Mouse (Mus musculus) regulatory T cell (primary cell): ENCODE results near the gene B3glct.

Experiments used
- in situ Hi-C: fragments of 300-600 bp; cut with MboI, MseI; formaldehyde crosslinking; loops from one replicate; pipeline ENCODE4 v1.15.1; 2025; ENCODE audit warnings: high pct_unique_total_duplicates

B3glct gene

DNA sequence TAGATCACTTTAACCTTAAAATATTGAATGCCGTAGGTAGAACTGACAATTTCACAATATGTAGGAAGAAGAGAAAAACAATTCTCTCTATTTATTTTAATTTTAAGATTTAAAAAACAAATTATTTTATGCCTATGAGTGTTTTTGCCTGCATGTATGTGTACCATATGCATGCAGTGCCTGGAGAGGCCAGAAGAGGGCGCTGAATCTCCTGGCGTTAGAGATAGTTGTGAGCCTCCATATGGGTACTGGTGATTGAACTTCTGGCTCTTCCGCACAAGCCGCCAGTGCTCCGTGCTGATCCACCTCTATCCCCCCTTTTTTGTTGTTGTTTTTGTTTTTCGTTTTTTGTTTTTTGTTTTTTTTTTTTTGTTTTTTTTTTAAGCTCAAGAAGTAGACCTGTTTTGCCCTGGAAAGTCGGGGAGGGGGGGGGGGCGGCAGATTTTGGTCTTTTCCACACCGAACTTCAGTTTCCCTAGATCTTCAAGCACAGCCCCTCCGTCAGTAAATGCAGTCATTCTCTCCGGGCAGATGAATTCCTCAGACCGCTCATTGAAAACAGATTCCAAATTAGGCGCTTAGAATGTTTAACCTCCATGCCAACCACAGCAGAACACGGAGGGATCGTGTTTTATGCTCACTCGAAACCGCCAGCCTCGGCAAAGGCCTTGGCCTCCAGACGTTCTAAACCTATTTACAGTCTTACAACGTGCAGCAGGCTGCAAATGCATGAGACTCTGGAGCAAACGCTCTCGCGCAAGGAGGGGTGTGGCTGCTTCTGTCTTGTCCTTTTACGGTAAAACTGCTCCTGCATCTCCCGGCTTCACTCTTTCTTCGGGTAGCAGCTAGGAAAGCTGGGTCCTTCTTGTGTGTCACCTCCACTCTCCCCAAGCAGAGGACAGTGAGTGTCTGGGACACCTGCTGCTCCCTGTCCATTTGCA is 70.9 kb downstream of the B3glct start:
- in situ Hi-C loops, result no loop called here

DNA sequence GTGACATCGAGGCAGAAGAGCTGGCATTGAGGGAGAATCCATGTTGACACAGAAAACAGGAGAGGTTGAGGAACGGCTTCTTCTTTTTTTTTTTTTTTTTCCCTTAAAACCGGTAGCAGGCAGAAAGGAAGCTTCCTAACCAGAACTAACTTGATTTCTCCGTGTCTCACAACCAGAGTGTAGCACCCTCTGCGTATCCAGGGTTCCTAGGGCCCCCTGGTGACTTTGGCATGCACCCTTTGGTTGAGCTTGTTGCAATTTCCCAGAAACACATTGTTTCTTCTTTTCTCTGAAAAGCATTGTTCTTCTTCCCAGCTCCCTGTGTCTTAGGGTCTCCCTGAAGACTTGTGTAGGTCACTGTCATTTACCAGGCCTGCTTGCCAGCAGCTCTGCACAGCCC is 73.8 kb downstream of the B3glct start:
- in situ Hi-C loops, result no loop called here

DNA sequence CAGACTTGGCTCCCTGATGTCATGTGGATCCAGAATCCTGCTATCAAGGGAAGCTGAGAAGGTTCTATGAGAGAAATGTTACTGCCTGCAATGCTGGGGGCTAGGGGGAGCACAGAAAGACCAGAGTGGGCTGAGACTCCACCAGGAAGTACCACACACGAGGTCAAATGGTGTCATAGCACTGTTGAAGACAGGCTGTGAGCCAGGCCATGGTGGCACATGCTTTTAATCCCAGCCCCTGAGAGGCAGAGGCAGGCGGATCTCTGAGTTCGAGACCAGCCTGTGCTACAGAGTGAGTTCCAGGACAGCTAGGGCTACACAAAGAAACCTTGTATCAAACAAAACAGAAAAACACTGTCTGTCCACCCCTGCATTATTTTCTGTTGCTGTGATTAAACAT is 75.0 kb downstream of the B3glct start:
- in situ Hi-C loops, result no loop called here

DNA sequence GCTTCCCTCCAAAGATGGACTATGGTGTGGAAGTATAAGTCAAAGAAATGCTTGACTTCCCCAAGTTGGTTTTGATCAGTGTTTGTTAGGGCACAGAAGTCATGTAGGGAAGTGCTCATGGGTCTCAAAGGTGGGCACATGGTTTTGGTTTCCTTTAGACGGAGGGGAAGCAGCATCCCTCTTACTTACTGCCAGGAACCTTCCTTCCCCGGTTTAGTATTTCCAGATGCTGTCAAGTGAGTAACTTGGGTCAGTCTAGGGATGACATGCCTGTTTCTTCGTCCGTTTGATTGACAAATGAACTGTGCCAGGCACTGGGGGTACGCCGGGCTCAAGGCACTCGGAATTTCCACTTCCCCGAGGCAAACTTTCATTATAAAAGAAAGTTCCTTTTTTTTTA is 89.1 kb downstream of the B3glct start:
- in situ Hi-C loops, result no loop called here

DNA sequence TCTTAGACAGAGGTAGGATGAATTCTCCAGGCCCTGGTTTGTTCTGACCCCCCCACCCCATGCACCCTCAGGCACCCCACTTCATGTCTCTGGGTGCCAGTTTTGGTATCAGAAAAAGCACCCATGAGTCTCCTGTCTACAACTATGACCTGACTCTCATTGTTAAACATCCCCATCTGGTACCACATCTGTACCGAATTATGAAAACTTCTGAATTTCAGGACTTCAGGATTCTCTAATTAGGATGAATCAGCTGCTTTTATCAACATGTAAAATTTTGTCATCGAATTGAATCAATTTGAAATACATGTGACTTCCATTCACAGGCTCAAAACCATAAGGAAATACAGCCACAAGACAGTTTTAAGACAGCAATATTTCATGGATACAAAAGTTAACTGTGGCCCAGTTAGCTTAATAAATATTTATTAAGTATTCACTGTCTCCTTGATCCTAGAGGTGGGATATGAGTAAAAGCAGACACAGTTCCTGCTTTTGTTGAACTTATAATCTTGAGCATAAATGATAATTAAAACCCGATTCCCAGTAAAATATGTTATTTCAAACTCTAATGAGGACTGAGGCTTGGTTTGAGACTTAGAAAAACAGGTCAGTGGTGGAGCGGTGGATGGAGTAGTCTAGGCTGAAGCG is 89.7 kb downstream of the B3glct start:
- in situ Hi-C loops, result no loop called here

DNA sequence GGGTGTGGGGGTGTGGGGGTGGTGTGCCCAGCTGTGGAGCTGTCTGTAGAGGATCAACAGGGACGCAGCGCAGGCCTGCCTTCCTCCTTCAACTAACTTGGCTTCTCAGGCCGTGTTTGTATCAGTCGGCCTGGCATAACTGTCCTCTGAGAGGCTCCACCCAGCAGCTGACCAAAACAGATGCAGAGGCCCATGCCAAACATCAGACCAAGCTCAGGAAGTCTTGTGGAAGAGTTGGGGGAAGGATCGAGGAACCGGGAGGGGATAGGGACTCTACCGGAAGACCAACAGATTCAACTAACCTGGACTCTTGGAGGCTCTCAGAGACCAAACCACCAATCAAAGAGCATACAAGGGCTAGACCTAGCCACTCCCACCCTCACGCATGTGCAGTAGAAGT is 91.6 kb downstream of the B3glct start:
- in situ Hi-C loops, result no loop called here

DNA sequence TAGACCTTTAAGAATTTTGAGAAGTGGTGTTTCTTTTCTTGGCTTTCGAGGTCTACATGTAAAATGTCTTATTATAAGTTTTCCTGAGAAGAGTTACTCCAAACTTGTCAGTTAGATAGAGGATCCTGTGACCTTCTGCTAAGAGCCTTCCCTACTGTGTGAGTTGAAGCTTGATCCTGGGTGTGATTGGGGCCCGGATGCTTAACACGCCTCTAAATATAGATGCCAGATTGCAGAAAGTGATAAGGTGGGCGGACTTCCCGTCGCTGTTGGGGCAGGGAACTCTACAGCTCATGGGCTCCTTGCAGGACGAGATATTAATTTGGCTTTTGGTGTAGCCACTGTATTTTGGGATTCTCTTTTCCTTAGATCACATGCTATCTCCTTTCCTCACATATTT is 98.0 kb downstream of the B3glct start:
- in situ Hi-C loops, result no loop called here

DNA sequence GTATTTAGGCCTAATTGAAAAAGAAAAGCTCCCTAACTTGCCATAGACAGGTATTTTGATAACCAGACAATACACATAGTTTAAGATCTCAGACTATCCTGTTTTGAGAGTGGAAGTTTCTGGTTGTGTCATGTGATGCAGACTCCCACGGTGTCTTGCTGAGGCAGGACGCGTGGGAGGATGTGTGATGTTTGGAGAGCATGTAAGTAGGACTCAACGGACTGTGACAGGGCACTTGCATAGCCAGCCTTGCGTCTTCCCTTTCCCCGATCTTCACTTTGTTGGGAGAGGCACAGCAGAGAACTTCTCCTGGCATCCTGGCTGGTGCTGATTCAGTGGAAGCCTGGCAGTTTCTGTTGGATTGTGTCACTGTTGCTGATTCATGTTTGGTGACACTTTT is 101.7 kb downstream of the B3glct start:
- in situ Hi-C loops, result no loop called here

DNA sequence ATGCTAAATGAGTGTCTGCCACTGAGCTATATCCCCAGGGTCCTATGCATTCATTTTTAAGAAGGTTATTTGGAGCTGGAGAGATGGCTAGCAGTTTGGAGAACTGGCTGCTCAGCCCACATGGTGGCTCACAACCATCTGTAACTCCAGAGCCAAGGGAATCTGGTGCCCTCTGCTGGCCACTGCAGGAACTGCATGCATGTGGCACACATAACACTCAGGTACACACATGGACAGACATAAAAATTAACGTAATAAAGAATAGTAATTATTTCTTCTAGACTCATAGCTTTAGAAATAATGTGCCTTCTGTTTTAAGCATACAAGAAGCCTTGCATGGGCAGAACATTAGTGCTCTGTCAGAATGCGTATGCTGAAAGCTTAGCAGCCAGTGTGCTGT is 102.4 kb downstream of the B3glct start:
- in situ Hi-C loops, result no loop called here

DNA sequence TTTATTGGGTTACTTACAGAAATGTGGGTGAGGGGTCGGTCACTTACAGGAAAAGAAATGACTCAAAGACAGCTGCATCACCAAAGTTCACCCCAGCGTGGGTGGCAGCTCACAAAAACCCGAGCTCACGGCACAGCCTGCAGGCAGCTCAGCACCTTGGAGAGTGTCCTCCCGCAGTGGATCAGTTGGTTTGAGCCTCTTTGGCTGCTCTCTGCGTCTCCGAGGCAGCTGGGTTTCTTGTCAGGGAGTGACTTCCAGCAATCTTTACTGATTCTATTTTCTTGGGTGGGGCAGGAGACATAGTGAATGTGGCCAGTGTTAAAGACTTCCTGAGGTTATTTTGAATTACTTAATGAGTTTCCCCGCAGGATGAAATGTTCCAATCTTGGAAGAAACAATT is 112.1 kb downstream of the B3glct start:
- in situ Hi-C loops, result no loop called here

DNA sequence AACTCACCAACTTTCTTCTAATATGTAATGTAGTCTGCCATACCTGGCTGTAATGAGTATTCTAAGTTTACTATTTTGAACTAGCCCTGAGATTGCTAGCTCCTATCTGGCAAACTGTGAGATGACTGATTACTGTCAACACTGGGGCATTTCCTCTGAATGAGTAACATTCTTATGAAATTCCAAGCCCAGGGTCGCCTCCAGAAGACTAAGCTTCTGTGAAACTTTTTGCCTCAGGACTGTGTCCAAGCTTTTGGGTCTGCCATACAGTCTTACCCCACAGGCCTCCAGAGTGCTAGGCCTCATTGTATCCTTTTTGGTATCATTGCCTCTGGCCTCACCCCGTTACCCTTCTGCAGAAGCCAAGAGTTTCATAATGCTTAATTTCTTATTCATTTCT is 132.0 kb downstream of the B3glct start:
- in situ Hi-C loops, result no loop called here

DNA sequence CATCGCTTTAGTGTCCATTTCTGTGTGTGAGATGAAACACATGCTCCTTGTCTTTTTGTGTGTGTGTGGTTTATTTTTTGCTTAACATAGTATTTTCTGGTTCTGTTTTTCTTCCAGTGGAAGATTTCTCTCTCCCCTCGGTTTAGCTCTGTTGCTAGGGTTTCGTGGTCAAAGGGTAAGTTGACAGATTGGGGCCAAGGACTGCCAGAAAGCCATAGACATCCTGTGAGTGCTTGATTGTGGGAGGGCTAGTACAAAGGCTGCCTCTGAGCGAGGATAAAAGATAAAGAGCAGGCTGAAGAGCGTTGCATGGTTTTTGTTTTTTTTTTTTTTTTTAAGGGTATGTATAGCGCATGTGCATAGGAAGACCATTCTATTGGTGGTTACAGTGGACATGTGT is 133.8 kb downstream of the B3glct start:
- in situ Hi-C loops, result no loop called here
